Mouse (Mus musculus): ENCODE data around the gene Gpr108.

Gene Gpr108

GRCm38 (mm10) chr17:57273846-57274245 lies 25.6 kb upstream of the Gpr108 start:
- DNase-seq (ENCODE audit: low read depth, low spot score), result no peak

- DNase-seq (ENCODE audit: low read depth, low spot score), result no peak
Measured at GRCm38 (mm10) chr17:57271301-57271700, 23.1 kb upstream of the Gpr108 start.

- DNase-seq (ENCODE audit: low read depth, low spot score), result no peak
Measured at GRCm38 (mm10) chr17:57267556-57268126, 19.4 kb upstream of the Gpr108 start.

GRCm38 (mm10) chr17:57264972-57265945 lies 17.0 kb upstream of the Gpr108 start:
- DNase-seq (ENCODE audit: low read depth, low spot score), result peak; percentile 44

- peak; percentile 41 for DNase-seq (ENCODE audit: low read depth, low spot score)
Measured at GRCm38 (mm10) chr17:57264164-57264563, 15.9 kb upstream of the Gpr108 start.

- DNase-seq (ENCODE audit: low read depth, low spot score), result no peak
Measured at GRCm38 (mm10) chr17:57262901-57263550, 14.8 kb upstream of the Gpr108 start.

- DNase-seq (ENCODE audit: low read depth, low spot score), result no peak
Measured at GRCm38 (mm10) chr17:57261796-57262195, 13.6 kb upstream of the Gpr108 start.

GRCm38 (mm10) chr17:57261286-57261685 lies 13.0 kb upstream of the Gpr108 start:
- DNase-seq (ENCODE audit: low read depth, low spot score), result no peak

GRCm38 (mm10) chr17:57260351-57260750 lies 12.1 kb upstream of the Gpr108 start:
- DNase-seq (ENCODE audit: low read depth, low spot score), result no peak

GRCm38 (mm10) chr17:57259742-57260141 lies 11.5 kb upstream of the Gpr108 start:
- DNase-seq (ENCODE audit: low read depth, low spot score), result no peak

- DNase-seq (ENCODE audit: low read depth, low spot score), result no peak
Measured at GRCm38 (mm10) chr17:57258191-57258590, 9.9 kb upstream of the Gpr108 start.

- DNase-seq (ENCODE audit: low read depth, low spot score), result peak; percentile 0
Measured at GRCm38 (mm10) chr17:57256921-57257485, 8.8 kb upstream of the Gpr108 start.

- DNase-seq (ENCODE audit: low read depth, low spot score), result no peak
Measured at GRCm38 (mm10) chr17:57255354-57255753, 7.1 kb upstream of the Gpr108 start.

GRCm38 (mm10) chr17:57253306-57253705 lies 5.1 kb upstream of the Gpr108 start:
- no peak for DNase-seq (ENCODE audit: low read depth, low spot score)

- no peak for DNase-seq (ENCODE audit: low read depth, low spot score)
Measured at GRCm38 (mm10) chr17:57251431-57251830, 3.2 kb upstream of the Gpr108 start.

GRCm38 (mm10) chr17:57250461-57251160 lies 2.4 kb upstream of the Gpr108 start:
- peak; percentile 19 for DNase-seq (ENCODE audit: low read depth, low spot score)

- peak; percentile 92 for DNase-seq (ENCODE audit: low read depth, low spot score)
Measured at GRCm38 (mm10) chr17:57249186-57250181, 1.2 kb upstream of the Gpr108 start, which contains the start of gene Trip10. Gene Trip10 (plus strand): TSS chr17:57249455.

- DNase-seq (ENCODE audit: low read depth, low spot score), result no peak
Measured at GRCm38 (mm10) chr17:57248771-57249170, 525 bp upstream of the Gpr108 start.

GRCm38 (mm10) chr17:57247393-57248200 lies 649 bp downstream of the Gpr108 start:
- DNase-seq (ENCODE audit: low read depth, low spot score), result peak; percentile 97
